Mouse (Mus musculus) kidney, adult 18-20 months (tissue): ENCODE results near the gene Sparcl1.

Source experiments
- DNase-seq: peaks from one replicate; pipeline ENCODE4 v3.0.0; 2021

Gene Sparcl1

DNA sequence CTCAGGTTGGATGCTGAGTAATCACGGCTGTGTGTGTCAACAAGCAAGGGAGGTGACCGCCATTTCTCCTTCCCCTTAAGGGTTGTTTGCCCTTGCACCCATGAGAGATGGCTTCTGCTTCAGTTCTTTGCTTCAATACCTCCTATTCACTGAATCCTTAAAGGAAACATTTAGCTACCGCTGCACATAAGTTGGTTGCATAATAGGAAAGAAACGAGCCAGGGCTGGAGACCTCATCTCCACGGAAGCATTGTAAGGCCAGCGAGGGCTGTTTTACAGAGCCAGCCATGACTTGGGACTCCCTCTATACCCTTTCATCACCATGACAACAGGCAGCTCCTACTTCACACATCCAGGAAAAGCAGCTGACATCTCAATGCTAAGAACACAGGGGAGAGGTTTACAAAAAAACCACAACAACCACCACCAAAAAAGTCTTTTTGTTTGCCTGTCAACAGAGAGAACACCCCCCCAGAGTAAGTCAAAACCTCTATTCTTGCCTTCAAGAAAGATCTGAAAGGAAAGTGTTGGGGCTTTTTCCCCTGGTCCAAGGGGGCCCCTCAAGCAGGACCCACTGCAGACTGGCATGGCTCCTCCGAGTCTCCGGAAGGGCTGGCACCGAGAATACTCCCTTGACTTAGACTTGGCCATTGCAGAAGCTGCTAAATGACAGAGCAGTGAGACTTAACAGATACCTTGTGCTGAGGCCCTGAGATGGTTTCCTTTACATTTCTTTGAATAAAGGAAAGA lies 3.2 kb downstream of the Sparcl1 start:
- no peak for DNase-seq

DNA sequence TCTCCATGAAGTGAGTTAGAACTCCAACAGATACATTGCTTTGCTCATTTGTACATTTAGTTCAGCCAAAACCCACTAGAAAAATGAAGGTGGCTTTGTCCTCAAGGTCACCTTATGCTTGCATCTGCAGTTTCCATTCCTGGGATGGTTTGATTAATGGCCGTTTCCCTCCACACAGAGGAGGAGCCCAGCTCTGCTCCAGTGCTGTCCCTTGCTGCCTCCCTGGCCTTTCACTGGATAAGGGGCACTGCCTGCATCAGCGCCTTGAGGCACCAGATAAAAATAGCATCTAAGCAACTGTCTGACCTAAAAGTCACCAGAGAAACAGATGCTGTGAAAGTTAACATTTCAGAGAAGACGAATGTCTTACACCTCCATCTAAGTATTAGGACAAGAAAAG lies 4.0 kb downstream of the Sparcl1 start:
- no peak for DNase-seq

DNA sequence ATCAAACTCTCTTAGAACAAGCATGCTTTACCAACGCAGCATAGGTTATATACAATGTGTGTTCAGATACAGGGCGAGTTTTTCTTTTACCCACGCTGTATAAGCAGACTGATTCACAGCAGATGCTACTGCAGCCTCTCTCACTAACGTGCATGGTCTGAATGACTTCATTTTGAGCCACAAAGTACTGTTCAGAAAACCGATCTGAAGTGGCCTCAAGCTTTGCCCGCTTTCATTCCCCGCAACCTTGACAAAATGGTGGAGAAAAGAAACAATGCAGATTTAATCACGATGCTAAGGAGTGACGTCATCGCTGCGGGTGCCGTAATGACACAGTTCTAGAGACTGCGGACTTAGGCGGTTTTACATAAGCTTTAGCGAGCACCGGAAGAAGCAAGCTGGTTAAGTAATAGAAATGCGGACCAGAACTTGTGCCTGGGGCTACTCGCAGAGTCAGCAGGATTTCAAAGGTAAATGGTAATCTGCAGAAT lies 4.6 kb downstream of the Sparcl1 start:
- no peak for DNase-seq

DNA sequence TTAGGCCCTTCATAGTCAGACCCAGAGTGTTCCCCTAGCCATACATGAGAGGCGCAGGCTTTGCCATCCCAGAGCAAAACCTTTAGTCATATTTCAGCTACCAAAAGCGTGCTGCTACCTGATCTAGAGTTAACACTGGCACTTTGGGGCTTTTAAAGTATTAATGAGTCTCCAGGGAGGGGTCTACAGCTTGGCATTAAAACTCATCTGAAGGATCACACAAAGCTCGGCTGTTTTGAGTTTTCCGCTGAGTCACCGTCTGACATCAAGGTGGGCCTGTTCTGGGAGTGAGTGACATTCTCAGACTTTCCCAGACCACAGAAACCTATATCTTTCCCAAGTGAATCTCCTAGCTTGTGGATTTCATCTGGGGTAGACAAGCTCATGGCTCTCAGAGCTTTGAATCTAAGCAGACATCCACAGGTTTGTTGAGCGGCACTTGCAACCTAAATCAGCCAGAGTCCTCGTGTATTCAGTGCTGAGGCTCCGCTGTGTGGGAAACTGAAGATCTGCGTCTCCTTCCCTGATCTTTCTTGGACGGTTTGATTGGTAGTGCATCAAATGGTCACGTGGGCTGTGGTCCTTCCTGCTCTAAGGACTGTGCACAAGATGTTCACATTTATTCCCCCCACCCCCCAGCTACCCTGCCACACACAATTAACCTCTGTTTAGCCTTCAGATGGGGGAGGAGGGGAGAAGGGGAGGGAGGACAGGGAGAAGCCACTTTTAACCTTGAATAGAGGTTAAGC lies 5.2 kb downstream of the Sparcl1 start:
- DNase-seq = no peak

DNA sequence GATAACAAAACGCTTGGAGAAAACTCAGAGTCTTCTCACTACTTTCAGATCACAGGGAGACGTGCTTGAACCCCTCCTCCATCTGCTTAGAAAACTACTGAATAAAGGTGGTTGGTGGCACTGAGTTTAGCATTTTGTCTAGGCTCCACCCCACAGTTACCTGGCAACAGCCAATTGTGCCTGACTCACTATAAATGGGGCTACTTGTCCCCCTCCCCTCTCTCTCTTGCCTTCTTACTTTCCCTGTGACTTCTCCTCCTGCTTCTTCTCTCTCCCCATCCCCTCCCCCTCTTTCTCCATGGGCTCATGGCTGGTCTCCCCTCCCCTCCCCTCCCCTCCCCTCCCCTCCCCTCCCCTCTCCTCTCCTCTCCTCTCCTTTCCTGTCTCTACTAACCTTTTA lies 9.4 kb downstream of the Sparcl1 start:
- no peak for DNase-seq

DNA sequence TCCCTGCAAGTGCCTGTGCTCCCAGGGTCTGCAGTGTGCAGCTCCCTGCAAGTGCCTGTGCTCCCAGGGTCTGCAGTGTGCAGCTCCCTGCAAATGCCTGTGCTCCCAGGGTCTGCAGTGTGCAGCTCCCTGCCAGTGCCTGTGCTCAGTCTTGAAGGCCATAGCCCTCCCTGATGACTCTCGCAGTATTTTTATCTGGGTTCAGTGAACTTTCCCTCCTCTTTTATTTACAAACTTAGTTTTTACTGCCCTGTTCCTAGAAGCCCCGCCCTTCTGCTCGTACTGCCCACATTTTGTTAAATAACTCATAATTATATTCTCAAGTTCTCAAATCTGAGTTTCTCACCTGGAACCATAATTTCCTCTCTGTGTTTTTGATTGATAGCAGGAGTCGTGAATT lies 10.4 kb downstream of the Sparcl1 start:
- no peak for DNase-seq

DNA sequence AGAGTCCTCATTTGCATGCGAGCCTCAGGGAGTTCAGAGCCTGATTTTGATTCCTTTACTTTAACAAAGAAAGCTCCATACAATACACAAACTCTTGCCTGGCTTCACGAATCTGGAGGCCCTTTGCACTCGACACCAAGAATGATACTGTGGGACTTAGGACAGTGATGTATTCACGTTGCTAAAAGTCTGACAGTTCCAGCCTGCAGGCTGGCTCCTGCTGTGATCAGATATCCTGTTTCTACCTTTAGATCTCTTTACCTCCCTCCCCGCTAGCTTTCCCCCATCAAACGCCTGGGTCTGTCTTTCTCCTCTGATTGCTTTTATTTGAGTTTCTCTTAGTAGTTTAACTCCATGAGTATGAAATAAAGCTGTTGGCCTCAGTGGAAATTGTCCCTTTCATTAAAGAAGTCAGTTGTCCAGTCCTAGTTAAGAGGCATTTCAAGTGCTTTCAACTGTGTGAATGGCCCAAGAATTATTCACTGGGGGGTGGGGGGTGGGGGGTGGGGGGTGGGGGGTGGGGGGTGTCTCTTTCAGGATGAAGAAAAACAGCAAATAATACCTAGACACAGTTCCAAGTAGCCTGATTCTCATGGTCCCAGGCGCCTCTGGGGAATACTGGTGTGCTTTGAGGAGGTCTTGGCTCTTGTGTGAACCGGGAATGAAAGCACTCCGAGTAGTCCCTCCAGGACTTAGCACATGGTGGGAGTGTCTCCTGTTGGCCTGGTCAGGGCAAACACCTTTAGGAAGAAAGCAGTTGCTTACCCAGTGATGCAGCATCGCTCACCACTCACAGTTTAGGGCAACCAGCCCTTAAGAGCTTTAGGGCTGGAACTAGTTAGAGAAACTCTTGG lies 11.6 kb downstream of the Sparcl1 start:
- DNase-seq = no peak

DNA sequence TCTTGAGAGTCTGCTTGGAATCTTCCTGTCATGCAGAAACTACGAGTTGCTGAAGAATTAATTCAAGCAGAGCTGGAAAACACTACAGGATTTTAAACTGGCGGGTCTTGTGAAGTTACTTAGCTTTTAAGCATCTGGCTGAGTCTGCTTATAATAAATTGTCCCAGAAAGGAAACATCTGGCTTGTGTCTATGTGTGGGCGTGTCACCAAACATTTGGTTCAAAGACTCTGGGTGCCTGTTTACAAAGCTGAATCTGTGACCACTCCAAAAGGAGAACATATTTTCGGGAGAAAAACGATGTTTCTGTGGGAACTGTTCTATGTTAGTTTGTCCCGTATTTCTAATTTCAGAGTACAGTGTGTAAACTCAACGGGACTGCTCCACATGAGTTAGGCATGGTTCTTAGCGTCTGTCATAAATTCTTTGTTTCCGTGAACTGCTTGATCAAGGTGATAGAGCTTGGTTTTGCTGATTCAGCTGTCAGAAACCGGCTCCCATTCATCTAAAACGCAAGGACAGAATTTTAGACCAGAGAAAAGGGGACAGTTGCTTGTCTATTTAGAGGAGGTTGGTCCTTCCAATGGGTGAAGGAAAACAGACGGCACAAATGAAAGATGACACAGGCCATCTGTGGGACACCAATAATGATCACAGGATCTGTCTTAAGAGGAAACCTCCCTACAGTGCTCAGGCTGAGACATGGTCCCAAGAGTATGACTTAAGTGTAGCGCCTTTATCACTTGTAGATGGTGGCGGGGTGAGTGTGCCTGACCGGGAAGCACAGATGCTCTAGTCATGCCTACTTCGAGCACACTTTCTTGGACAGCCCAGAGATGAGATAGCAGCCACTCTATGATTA lies 17.2 kb downstream of the Sparcl1 start:
- no peak for DNase-seq

DNA sequence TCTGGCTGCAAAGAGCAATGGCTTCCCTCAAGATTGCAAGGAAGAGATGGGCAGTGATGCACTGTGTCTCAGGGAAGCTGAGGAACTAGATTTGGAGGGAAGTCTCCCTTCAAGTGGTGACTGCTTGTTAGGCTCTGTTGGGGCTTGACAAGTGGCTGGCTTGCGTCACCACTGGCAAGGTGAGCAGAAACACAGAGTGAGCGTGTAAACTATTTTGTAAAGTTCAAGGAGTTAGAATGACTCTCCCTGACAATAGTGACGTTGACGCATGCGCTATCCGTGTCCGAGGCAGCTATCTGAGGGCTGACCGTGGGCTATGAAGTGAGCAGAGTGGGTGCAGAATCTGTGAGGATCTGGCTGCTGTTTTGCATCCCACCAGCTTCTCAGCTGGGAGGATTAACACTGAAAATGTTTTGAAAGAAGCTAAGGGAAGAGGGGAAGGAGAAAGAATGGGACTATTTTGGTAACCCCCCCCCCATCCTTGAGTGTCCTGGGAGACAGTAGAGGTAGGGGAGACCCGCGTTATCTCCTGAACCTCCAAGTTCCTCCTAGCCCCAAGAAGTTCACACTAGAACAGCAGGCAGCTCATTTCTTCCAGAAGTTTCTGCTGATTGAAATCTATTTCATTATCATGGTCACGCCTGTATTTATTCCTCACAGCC lies 18.0 kb downstream of the Sparcl1 start:
- DNase-seq = no peak

DNA sequence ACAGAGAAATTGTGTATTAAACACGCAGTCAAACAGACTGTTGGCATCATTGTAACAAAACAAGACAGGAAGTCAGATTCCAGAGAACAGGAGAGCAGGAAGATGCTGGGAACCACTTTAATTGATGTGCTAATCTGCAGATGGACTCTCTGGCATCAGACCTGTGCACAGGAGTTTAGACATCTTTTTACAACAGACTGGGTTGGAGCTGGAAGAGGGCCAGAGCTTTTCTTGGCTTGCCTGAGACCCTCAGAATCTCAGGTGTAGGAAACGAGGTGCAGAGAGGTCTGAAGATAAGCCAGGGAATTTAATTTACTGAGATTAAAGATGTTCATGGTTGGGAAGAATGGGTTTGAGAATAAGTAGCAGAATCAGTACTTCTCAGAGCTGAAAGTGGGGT lies 23.8 kb downstream of the Sparcl1 start:
- DNase-seq = no peak

DNA sequence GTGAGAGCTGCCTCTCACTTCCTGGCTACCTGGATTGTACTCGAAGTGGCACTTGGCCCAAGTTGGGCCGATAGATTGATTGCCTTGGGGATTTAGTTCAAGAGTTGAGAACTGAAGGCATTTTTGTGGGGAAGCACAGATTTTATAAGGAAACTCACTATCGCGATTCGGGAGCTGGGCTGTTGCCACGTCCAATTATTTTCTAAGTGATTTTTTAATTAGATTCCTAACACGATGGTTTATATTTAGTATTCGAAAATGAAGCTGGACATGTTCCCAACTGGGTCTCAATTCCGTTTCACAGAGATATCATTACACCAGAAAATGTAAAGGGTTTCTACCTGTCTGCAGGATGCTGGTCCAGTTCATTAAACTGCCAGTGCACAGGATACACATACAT lies 28.2 kb downstream of the Sparcl1 start:
- DNase-seq = no peak

DNA sequence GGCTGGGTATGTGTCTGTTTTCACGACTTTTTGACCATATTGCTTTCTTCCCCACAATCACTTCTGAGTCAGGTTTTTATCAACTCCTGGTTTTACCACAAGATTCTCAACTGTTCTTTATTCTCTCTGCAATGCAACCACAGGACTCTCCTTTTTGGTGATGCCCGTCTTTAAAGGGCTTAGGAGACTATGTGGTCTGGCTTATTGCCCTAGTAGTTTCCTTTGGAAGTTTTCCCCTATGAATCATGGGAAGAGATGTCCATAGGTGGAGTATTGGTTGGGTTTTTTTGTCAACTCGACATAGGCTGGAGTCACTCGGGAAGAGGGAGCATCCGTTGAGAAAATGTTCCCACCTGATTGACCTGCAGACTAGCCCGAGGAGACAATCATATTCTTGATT lies 32.8 kb downstream of the Sparcl1 start:
- DNase-seq = no peak

DNA sequence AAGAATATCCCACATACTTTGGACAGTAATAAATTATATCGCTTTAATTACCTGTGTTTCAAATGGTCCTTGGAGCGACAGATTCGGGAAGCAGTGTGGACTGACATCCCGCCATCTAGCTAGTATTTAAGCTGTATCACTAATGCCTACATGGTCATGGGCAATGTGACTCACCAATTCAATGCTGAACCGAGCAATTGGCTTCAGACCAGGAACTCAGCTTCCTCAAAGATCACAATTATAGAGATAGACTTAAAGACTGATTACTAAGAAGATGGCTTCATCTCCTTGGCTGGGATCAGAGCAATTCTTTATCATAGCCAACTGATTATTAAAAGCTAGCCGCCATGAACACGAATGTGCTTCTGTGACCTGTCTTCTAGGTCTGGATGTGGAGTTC lies 36.0 kb downstream of the Sparcl1 start, which contains the start of gene Gm17660:
Gene Gm17660 (minus strand): TSS at position 101 of the 400 bp plus-strand sequence.
- DNase-seq = no peak

DNA sequence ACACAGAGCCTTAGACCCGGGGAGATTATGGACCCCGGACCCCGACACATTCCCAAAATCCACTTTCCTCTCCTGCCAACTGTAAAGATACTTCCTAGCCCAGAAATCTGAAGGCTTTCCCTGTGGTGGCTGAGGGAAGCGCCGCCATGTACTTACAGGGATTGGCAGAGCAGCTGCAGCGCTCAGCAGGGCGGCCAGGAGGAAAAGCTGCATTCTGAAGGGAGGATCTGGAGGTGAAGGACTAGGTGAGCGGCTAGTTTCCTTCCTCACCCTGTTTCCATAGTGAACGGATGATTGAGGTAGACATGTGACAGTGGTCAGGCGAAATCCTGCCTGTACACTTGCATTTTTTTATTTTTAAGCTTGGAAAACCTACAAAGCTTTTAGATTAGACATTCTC lies 37.2 kb downstream of the Sparcl1 start:
- no peak for DNase-seq

DNA sequence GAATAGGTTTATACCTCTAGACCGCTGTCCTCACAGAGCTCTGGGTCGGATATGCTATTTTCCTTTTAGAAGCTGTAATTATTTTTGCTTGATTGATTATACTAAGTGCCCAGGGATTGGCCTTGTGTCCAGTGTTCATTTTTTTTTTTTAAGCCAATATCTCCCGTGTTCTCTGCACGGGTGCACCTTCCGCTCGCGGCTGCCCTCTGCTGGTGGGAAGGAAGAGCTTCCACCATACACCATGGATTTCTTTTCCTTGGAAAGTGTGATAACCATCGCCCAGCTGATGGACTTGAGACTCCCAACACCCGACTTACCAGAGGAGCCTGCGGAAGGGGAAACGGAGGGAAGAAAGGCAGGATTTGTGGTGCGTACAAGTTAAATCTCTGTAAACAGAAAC lies 39.1 kb downstream of the Sparcl1 start:
- DNase-seq = peak; percentile 72

DNA sequence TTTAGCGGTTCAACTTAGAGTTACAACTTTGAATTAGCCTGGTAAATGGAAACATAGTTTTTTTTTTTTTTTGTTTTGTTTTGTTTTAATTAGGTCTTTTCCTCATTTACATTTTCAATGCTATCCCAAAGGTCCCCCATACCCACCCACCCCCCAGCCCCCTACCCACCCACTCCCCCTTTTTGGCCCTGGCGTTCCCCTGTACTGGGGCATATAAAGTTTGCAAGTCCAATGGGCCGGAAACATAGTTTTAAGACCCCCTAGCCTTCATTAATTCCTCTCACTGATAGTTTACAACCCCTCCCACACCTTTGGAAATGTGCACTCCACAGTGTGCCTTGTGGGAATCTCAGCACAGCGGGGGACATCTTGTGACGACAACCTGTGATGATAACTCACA lies 39.9 kb downstream of the Sparcl1 start:
- no peak for DNase-seq

DNA sequence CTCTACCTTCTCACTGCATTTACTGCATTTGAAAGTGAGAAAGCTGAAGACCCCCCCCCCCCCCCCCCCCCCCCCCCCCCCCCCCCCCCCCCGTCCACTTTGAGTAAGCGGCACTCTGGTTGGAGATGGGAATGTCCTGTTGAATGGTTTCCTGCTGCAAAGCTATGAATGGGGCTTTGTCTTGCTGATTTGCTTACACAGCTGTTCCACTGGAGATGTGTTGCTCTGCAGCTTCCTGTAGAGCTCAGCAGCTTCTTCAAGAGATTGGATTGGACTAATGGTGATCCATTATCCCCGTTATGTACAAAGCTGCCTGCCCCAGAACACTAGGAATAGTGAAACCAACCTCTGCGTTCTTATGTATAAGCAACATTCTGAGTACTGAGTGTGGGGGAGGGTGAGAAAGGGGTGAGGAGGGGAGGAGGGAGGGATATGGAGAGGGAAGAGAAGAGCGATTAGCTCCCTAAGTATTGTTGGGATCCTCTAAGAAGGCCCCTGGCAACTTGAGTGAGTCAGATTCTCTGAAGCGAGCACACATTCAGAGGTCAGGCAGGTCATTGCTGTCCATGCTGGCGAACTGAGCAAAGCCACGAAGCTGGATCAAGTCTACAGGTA lies 41.2 kb downstream of the Sparcl1 start:
- no peak for DNase-seq

DNA sequence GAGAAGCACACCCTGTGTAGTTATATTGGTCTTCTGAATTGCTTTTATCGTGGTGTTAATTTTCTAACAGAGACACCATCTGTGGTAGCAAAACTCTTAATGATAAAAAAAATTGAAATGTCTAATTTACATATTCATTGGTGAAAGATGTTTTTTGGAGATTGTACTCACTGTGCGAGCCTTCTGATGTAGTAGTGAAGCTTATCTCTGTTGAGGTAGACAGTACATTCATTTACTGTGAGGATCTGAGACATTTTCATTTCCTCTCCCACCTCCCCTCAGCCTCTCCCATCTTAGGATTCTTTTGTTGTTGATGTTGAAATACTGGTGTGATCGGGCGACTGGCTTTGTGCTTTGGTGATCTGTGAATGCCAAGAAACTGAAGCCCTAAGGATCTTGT lies 42.5 kb downstream of the Sparcl1 start:
- DNase-seq = no peak

DNA sequence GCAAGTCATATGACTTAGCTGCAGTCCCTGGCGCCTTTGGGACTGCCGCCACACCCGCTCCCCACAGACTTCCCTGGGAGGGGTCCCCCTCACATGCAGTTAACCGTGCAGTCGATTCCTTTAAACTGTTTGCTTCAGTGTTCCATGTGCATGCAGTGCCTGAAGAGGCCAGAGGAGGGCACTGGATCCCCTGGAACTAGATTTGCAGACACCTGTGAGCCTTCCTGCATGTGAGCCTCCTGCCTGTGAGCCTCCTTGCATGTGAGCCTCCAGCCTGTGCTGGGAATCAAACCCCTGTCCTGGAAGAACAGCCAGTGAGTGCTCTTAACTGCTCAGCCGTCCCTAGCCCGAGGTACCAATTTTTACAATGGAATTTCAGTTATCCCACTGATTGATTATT lies 44.8 kb downstream of the Sparcl1 start:
- peak; percentile 16 for DNase-seq

DNA sequence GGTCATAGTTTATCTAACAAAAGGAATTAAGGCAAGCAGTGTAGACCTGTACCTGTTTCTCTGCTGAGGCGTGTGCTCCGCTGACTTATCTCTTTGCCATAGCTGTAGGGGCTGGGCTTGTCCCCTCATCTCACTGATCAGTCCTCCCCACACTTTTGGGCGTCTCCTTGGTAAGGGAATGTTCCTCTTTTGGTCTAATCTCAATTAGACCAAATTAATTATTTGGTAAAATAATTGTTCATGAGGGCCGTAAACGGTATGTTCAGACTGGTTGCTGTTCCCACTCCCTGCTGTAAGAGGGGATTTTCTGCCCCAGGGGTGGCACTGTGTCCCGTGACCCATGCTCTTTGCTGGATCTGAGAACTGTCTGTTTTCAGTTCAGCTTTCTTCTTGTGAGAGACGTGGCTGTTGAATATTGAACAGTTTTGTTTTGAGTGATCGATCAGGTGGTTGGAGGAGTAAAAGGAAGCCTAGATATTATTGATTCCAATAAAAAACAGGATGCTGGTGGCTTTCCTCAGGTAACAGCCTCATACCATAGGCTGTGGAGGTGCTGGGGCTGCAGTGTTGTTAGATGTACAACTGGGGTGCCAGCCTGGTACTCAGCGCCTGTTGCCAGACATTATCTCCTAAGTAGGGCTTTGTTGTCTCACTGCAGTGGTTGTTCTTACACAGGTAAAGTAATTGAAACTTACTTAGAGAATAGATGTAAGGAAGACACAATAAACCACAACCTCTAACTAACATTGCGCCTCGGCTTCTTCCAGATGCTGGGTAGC lies 50.6 kb downstream of the Sparcl1 start:
- DNase-seq = no peak
